Mouse (Mus musculus) lung, postnatal 36 days (tissue): ENCODE results near the gene Ptprd.
"Not testable (repeated sequence)": the region's sequence is repeated elsewhere in the genome, so short reads cannot be mapped to it uniquely, and the experiment has no call there.

Experiments used
- DNase-seq: peaks from one replicate; pipeline ENCODE4 v3.0.0; 2022; ENCODE audit warnings: mixed read lengths

Gene Ptprd

GRCm38 (mm10) chr4:76438496-76439079, 1773.2 kb downstream of the Ptprd start:
- no peak for DNase-seq

GRCm38 (mm10) chr4:76438068-76438467, 1773.7 kb downstream of the Ptprd start:
- no peak for DNase-seq

- no peak for DNase-seq
Observed at GRCm38 (mm10) chr4:76435920-76436319, 1775.8 kb downstream of the Ptprd start.

GRCm38 (mm10) chr4:76429769-76430168, 1782.0 kb downstream of the Ptprd start:
- no peak for DNase-seq

GRCm38 (mm10) chr4:76427036-76427435, 1784.7 kb downstream of the Ptprd start:
- DNase-seq: not testable (repeated sequence)

- DNase-seq: no peak
Observed at GRCm38 (mm10) chr4:76425230-76425575, 1786.6 kb downstream of the Ptprd start.

GRCm38 (mm10) chr4:76424324-76425229, 1787.2 kb downstream of the Ptprd start:
- peak; percentile 69 for DNase-seq

- DNase-seq: no peak
Observed at GRCm38 (mm10) chr4:76422113-76422512, 1789.6 kb downstream of the Ptprd start.

- no peak for DNase-seq
Observed at GRCm38 (mm10) chr4:76419641-76420040, 1792.1 kb downstream of the Ptprd start.

GRCm38 (mm10) chr4:76417676-76418075, 1794.1 kb downstream of the Ptprd start:
- DNase-seq: no peak

GRCm38 (mm10) chr4:76415624-76416023, 1796.1 kb downstream of the Ptprd start:
- no peak for DNase-seq

GRCm38 (mm10) chr4:76414591-76414990, 1797.2 kb downstream of the Ptprd start:
- DNase-seq: no peak

- no peak for DNase-seq
Observed at GRCm38 (mm10) chr4:76410053-76410452, 1801.7 kb downstream of the Ptprd start.

- DNase-seq: peak; percentile 51
Observed at GRCm38 (mm10) chr4:76409159-76409558, 1802.6 kb downstream of the Ptprd start.

GRCm38 (mm10) chr4:76405862-76406454, 1805.8 kb downstream of the Ptprd start:
- DNase-seq: no peak

- DNase-seq: no peak
Observed at GRCm38 (mm10) chr4:76403219-76403618, 1808.5 kb downstream of the Ptprd start.

GRCm38 (mm10) chr4:76387887-76388286, 1823.9 kb downstream of the Ptprd start:
- no peak for DNase-seq

GRCm38 (mm10) chr4:76386978-76387824, 1824.6 kb downstream of the Ptprd start:
- no peak for DNase-seq

GRCm38 (mm10) chr4:76385818-76386217, 1825.9 kb downstream of the Ptprd start:
- DNase-seq: peak; percentile 3

GRCm38 (mm10) chr4:76380312-76380917, 1831.3 kb downstream of the Ptprd start:
- DNase-seq: no peak

GRCm38 (mm10) chr4:76370041-76370880, 1841.5 kb downstream of the Ptprd start:
- DNase-seq: peak; percentile 67

- DNase-seq: no peak
Observed at GRCm38 (mm10) chr4:76369101-76369500, 1842.7 kb downstream of the Ptprd start.
